Mouse (Mus musculus) frontal cortex, postnatal 10 days (tissue): ENCODE data around the gene Itgb4.
"Not testable (repeated sequence)": the region's sequence is repeated elsewhere in the genome, so short reads cannot be mapped to it uniquely, and the experiment has no call there.

Experiments
- DNase-seq, 2 experiments: peaks; one replicate each; pipeline ENCODE4 v3.0.0; 2022; ENCODE audit warnings: low spot score in 2 of 2, mixed read lengths in 1 of 2

The Itgb4 gene

GRCm38 (mm10) chr11:116008832-116009375, 34.4 kb downstream of the Itgb4 start:
- no peak for DNase-seq

DNA sequence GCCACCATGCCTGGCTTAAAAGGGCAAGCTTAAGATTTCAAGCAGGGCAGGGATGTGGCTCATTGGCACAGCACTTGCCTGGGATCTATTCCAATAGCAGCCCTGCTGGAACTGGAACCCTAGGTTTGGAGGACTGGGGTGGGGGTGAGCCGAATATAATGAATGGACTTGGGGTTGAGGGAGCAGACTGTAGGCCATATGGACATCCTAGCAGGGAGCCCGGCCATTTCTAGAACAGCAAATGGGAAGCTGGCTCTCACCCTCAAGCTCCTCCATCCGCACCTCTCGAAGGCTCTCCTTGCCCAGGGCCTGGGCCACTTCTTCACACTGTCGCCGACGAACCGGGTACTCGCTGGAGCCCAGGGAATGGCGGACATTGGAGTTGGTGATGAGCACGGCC, 35.2 kb downstream of the Itgb4 start:
- DNase-seq: no peak

DNA sequence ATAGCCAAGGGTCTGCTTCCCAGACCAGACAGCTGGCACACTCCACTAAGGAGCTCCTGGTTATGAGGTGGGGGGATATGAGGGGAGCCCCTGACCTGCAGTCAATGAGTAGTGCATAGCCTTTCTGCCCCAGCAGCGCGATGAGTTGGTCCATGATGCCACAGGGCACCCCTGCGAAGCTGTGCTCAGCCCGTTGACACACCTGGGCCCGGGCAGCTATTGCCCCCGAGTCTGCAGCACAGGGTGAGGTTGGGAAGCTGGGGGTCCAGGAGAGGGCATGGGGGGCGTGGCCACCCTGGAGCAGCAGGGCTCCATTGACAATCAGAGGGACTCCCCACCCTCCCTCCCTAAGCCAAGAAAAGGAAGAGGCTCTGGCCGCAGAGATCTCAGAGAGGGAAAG, 35.6 kb downstream of the Itgb4 start:
- no peak for DNase-seq

DNA sequence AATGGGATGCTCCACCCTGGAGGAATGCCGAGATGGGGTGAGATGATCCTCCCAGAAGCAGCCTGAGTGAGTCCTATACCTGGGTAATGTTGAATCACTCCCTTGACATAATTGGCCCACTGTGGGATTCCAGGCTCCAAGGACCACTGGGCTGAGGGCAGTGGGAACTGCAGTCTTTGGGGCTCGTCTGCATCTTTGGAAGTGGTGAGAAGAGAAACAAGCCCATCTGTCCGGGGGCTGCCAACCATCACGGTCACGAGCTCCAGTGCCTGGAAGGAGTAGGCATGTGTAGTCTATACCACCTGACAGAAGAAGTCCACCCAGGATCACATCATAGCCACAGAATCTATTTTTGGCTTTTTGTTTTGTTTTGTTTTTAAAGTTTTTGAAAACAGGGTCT, 36.4 kb downstream of the Itgb4 start:
- DNase-seq: no peak

GRCm38 (mm10) chr11:116011529-116012261, 37.2 kb downstream of the Itgb4 start:
- DNase-seq: no peak

DNA sequence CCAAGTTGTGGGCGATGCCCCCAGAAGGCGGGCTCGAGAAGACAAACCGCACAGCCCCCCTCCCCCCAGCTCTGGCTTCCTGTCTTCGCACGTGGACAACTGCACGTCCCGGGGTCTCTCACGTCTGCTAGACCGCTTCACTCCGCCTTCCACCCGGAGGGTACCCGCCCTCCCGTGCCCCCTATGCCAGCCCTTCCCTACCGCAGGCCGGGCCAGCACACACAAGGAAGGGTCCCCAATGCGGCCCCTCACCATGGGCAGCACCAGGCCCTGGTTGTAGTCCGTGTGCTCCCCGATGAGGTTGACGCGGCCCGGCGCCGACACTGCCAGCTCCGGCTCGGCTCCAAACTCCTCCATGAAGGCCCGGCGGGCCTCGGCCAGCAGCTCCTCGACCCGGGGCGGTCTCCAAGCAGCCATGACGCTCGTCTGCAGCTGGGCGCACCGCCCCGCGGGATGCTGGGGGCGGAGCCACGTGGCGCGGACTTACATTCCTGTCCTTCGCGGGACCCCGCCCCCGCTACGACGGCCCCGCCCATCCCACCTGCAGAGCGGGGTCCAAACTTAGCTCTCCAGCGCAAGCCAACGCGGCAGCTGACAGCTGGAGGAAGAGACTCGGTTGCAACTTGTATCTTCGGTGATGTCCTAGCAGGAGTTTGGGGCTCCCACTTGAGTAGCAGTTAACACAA, 37.9 kb downstream of the Itgb4 start, which contains the start of gene Galk1:
Galk1 (minus strand) TSS at position 458 of the 686 bp plus-strand sequence.
- peak; percentile 80 to 82 for DNase-seq

GRCm38 (mm10) chr11:116014821-116015220, 40.3 kb downstream of the Itgb4 start:
- DNase-seq: no peak

DNA sequence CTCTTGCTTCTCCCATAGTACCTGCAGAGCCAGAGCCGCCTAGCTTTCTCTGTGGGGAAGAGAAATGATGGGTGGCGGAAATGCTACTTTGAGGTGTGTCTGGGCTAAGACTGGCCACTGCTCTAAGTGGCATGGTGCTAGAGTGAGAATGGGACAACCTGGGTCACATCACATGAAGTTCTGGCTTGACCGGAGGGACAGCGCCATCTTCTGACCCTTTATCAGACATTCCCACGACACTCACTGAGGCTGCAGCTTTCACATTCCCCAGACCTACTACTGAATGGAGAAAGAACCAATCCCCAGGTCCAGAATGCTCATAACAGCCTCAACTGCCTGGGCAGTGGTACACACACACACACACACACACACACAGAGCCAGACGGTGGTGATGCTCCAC, 43.6 kb downstream of the Itgb4 start:
- no peak for DNase-seq

DNA sequence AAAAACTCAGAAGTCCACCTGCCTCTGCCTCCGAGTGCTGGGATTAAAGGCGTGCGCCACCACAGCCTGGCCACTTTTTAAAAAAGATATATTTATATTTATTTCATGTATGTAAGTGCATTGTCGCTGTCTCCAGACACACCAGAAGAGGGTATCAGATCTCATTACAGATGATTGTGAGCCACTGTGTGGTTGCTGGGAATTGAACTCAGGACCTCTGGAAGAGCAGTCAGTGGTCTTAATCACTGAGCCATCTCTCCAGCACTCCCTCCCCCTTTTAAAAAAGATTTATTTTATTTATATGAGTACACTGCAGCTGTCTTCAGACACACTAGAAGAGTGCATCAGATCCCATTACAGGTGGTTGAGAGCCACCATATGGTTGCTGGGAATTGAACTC, 44.4 kb downstream of the Itgb4 start:
- DNase-seq: not testable (repeated sequence)

DNA sequence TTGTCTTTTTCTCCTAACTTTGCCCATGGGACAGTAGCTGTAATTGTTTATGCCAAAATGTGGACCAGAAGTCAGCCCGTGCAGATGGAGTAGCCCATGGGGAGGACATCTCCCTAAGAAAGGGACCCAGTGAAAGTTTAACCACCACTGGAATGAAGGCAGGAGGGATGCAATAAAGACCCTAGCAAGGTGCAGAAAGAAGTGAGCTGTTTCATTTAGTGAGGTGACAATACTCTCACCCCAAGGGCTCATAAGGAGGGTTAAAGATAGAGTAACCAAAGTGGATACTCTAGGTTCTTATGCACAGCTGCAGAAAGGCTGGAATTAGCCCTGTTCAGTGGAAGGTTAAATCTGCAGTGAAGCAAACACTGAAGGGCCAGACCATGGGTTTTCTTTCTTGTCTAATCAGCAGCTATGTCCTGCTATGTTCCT, 44.9 kb downstream of the Itgb4 start:
- DNase-seq: no peak

DNA sequence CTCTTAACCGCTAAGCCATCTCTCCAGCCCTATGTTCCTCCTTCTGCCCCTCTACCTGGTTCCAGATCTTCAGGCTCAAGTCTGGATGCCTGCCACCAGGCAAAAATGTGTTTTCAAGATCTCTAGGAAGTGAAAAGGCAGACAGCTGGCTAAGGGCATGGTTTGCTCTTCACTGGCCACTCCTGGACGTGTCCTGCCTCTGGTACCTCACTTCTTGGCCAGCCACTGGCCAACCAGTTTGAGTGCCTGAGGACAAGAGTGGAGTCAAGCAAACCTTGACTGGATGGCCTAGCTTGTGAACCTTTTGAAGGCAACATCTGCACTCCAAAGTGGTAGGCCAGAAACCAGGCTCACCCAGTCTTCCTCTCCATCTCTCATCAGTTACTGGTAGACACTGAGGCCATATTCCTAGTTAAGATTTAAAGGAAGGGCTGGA, 45.5 kb downstream of the Itgb4 start:
- DNase-seq: no peak

DNA sequence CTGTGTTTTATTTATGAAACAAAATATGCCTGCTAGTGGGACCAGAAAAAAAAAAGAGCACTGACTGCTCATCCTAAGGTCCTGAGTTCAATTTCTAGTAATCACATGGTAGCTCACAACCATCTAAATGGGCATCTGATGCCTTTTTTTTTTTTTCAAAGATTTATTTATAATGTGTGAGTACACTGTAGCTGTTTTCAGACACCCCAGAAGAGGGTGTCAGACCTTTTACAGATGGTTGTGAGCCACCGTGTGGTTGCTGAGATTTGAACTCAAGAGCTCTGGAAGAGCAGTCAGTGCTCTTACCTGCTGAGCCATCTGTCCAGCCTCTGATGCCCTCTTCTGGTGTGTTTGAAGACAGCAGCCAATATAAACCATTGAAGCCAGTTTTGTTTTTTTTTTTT, 46.0 kb downstream of the Itgb4 start:
- no peak for DNase-seq

- DNase-seq: no peak
Measured at GRCm38 (mm10) chr11:116021328-116022220, 47.1 kb downstream of the Itgb4 start.

DNA sequence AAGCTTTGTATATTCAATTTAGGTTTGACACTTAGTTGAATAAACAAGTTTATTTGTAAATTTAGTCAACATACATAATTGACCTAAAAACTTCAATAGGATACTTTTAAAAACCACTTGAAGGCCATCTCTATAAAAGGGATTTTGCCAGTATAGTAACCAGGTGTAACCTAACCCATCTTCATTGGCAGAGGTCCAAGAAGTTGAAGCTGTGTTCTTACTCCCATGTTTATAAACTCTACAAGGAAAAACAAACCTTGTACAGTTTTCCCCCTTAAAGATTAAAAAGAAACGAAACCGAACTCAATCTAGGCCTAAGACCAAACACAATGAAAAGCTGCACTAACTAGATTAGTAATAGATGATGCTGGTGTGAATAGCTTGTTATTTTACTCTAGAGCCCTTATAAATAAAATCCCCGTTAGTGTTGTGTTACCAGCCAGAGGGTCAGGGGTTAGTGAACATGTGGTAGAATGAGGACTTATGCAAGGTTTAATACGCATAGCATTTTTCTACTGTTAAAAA, 47.8 kb downstream of the Itgb4 start:
- no peak for DNase-seq

DNA sequence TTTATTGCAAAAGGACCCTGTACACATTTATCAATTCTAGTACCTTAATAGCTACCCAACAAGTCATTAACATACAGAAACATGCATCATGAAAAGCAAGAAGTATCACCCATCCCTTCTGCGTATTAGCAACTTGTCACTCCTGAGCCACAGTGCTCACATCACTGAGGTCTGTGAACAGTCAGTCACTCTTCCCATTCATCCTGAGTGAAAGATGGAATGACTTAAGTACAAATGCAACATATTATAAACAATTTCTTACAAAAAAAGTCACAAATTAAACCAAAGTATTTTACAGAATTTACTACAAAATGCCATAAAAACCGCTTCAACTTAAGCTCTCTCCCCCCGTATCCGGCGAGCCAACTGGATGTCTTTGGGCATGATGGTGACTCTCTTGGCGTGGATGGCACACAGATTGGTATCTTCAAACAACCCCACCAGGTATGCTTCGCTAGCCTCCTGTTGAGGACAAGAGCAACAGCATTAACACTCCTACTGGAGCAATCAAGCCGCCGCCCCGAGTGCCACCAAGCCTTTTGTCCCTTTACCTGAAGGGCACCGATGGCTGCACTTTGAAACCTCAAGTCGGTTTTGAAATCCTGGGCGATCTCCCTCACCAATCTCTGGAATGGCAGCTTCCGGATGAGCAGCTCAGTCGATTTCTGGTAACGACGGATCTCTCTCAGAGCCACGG, 48.7 kb downstream of the Itgb4 start:
- not testable (repeated sequence) for DNase-seq

DNA sequence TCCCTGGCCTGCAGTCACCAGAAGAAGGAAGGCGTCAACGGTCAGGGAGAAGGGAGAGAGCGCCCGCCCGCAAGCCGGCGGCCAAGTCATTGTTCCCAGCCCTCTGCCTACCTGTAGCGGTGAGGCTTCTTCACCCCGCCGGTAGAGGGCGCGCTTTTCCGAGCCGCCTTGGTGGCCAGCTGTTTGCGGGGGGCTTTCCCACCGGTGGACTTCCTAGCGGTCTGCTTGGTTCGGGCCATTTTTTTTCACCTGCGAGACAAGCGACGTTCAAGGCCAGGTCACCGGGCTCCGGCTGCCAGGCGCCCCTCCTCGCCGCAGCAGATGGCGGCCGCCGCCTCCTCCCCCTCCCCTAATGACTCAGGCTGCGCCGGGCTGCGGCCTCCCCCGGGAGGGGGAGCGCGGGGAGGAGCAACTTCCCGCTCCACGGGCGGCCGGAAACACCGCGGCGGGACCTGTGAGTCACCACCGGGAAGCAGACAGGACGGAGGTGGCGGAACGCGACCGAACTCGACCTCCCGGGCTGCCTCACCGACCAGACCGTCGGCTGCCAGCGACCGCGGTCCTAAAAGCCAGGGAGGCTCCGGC, 49.4 kb downstream of the Itgb4 start:
- DNase-seq: peak; percentile 71 to 78

- peak; percentile 95 to 98 for DNase-seq
Measured at GRCm38 (mm10) chr11:116024356-116024808, 49.9 kb downstream of the Itgb4 start.

GRCm38 (mm10) chr11:116025056-116025845, 50.7 kb downstream of the Itgb4 start:
- no peak for DNase-seq

DNA sequence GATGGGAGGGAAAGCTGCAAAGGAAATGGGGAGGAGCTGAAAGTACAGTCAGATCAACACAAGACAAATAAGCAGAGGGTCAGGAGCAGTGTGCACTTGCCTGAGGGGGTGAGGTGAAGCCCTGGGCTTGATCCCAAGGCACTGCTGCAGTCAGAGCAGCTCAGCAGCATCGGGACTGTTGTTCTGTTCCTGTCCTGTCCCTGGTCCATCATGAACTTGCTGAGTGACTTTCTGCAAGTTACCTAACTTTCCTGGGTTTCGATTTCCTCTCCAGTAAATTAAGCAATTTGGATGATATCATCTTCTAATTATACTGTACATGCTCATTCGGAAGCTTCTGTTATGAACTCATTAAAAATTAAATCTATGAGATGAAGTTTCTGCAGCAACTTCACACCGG, 53.2 kb downstream of the Itgb4 start, which contains the start of gene H3f3b:
H3f3b (minus strand) TSS at position 207 of the 400 bp plus-strand sequence.
- DNase-seq: no peak
